Mouse (Mus musculus) stomach, postnatal 0 days (tissue): ENCODE measurements around the gene Slit3. TPM values are rescaled to one million over a fixed set of nuclear protein-coding genes. Genes with fewer than 3 reads are reported as not detected.

Experiments
- ATAC-seq: fragments of 200-750 bp; cut with Nextera tagmentation; 2 replicates; pipeline ENCODE4 v1.8.0; 2017; ENCODE audit not compliant: low FRiP score, low TSS enrichment
- DNase-seq: peaks from one replicate; pipeline ENCODE4 v3.0.0-alpha.2; 2016; ENCODE audit warnings: low spot score
- H3K27ac ChIP-seq: fragments of 300-500 bp; sonication (generic); replicated peaks from 2 replicates; pipeline ENCODE4 v1.5.1; 2014; ENCODE audit warnings: mild to moderate bottlenecking, control low read depth
- H3K27me3 ChIP-seq: fragments of 300-500 bp; sonication (generic); 2 replicates; pipeline ENCODE4 v1.6.1; 2014; ENCODE audit warnings: low read length; ENCODE audit not compliant: control insufficient read depth, insufficient read depth
- H3K36me3 ChIP-seq: fragments of 300-500 bp; sonication (generic); 2 replicates; pipeline ENCODE4 v1.6.1; 2014; ENCODE audit warnings: low read length, mixed read lengths; ENCODE audit not compliant: control insufficient read depth, insufficient read depth
- H3K4me1 ChIP-seq: fragments of 300-500 bp; sonication (generic); replicated peaks from 2 replicates; pipeline ENCODE4 v1.6.1; 2014; ENCODE audit warnings: antibody characterized with exemption; ENCODE audit not compliant: control insufficient read depth, insufficient read depth
- H3K4me2 ChIP-seq: fragments of 300-500 bp; sonication (generic); replicated peaks from 2 replicates; pipeline ENCODE4 v1.6.1; 2014; ENCODE audit warnings: low read depth, mild to moderate bottlenecking, control low read depth, moderate library complexity
- H3K4me3 ChIP-seq: fragments of 300-500 bp; sonication (generic); 2 replicates; pipeline ENCODE4 v1.5.1; 2014; ENCODE audit warnings: low read depth, low read length, control low read depth
- H3K9ac ChIP-seq: fragments of 300-500 bp; sonication (generic); 2 replicates; pipeline ENCODE4 v1.6.1; 2014; ENCODE audit warnings: mild to moderate bottlenecking, low read length, control low read depth, mixed read lengths
- H3K9me3 ChIP-seq: fragments of 300-500 bp; sonication (generic); 2 replicates; pipeline ENCODE4 v1.6.1; 2016; ENCODE audit warnings: low read length; ENCODE audit not compliant: control insufficient read depth
- CTCF ChIP-seq: IDR thresholded peaks from 2 replicates; pipeline ENCODE4 v1.5.1; 2016; ENCODE audit warnings: antibody characterized with exemption, low read depth, mild to moderate bottlenecking, moderate library complexity
- EP300 ChIP-seq: optimal IDR thresholded peaks from 2 replicates; pipeline ENCODE3; 2016; ENCODE audit warnings: antibody characterized with exemption
- WGBS: fragments of 180-500 bp; shearing (Covaris S2); extraction: QIAGEN DNeasy Blood & Tissue Kit; methylation state at CpG from one replicate; pipeline ENCODE4 v1.1.7; 2014; 5-methylcytosine and 5-hydroxymethylcytosine counted together
- polyA plus RNA-seq: library from polyadenylated mRNA; unstranded; fragments of >200 nt; fragmentation: Nextera tagmentation; extraction: Ambion mirVana; gene quantifications from 2 replicates; pipeline ENCODE4 v1.2.1, GENCODE M21; 2015

Slit3 gene
- polyA plus RNA-seq, 1 experiment from 2014 or later = 8.1 TPM

- Histone ChIP-seq H3K4me2 (no peak overlapping the region), H3K27ac (no peak overlapping the region), H3K9me3 (no peaks in the 10 kb centered on the region), H3K9ac (no peak overlapping the region; the same call in 1 of the 2 replicates), H3K4me1 (no peaks in the 10 kb centered on the region), H3K4me3 (no peak overlapping the region), H3K27me3 (no peaks in the 10 kb centered on the region), H3K36me3 (no peaks in the 10 kb centered on the region)
- ATAC-seq (no peak), DNase-seq (no peak)
- WGBS = 78% methylated on average over 5 of the region's 5 CpGs
- TF ChIP-seq EP300 (no peak), CTCF (no peak)
These were observed 559.0 kb downstream of the Slit3 start for GRCm38 (mm10) chr11:35679976-35680375.

- Histone ChIP-seq H3K27ac (no peak overlapping the region), H3K9ac (no peak overlapping the region), H3K27me3 (no peaks in the 10 kb centered on the region), H3K9me3 (no peaks in the 10 kb centered on the region), H3K4me3 (no peak overlapping the region), H3K36me3 (no peaks in the 10 kb centered on the region), H3K4me2 (no peak overlapping the region), H3K4me1 (no peaks in the 10 kb centered on the region)
- ATAC-seq (no peak), DNase-seq (no peak)
- no peak for TF ChIP-seq CTCF
- TF ChIP-seq EP300 = no peak
- WGBS = 74% methylated on average over 6 of the region's 6 CpGs
These were observed 566.3 kb downstream of the Slit3 start for GRCm38 (mm10) chr11:35687316-35687715.

- no peaks in the 10 kb centered on the region for H3K27me3 ChIP-seq
- TF ChIP-seq EP300 (no peak), CTCF (peak; percentile 11; the same call in 1 of the 2 replicates)
- DNase-seq = no peak
- H3K27ac ChIP-seq = no peak overlapping the region
- no peaks in the 10 kb centered on the region for H3K4me1 ChIP-seq
- H3K4me3 ChIP-seq = no peak overlapping the region
- H3K4me2 ChIP-seq = no peak overlapping the region
- ATAC-seq = no peak
- no peak overlapping the region for H3K9ac ChIP-seq
- H3K9me3 ChIP-seq = no peaks in the 10 kb centered on the region
- WGBS = 58% methylated on average over 7 of the region's 7 CpGs
- H3K36me3 ChIP-seq = no peaks in the 10 kb centered on the region
These were observed 569.7 kb downstream of the Slit3 start for GRCm38 (mm10) chr11:35690515-35691281.

GRCm38 (mm10) chr11:35693136-35693535 lies 572.1 kb downstream of the Slit3 start:
- Histone ChIP-seq H3K27ac (no peak overlapping the region), H3K9ac (no peak overlapping the region), H3K36me3 (no peaks in the 10 kb centered on the region), H3K27me3 (no peaks in the 10 kb centered on the region), H3K4me2 (no peak overlapping the region), H3K4me1 (no peaks in the 10 kb centered on the region), H3K9me3 (no peaks in the 10 kb centered on the region), H3K4me3 (no peak overlapping the region)
- ATAC-seq (0 out of 2 replicates have a peak, but pooled peaks have one; percentile 24), DNase-seq (peak; percentile 77)
- 22% methylated on average over 5 of the region's 5 CpGs for WGBS
- no peak for TF ChIP-seq EP300
- peak; percentile 92 for TF ChIP-seq CTCF

GRCm38 (mm10) chr11:35693625-35694024 lies 572.6 kb downstream of the Slit3 start:
- TF ChIP-seq EP300 (no peak), CTCF (no peak)
- no peak overlapping the region for H3K4me3 ChIP-seq
- H3K36me3 ChIP-seq = no peaks in the 10 kb centered on the region
- peak; percentile 38; the same call in 1 of the 2 replicates for ATAC-seq
- WGBS = 73% methylated on average over 7 of the region's 7 CpGs
- H3K27me3 ChIP-seq = no peaks in the 10 kb centered on the region
- no peaks in the 10 kb centered on the region for H3K9me3 ChIP-seq
- no peak overlapping the region for H3K9ac ChIP-seq
- H3K4me2 ChIP-seq = no peak overlapping the region
- no peak for DNase-seq
- no peaks in the 10 kb centered on the region for H3K4me1 ChIP-seq
- H3K27ac ChIP-seq = no peak overlapping the region

GRCm38 (mm10) chr11:35697476-35697875 lies 576.5 kb downstream of the Slit3 start:
- H3K9me3 ChIP-seq = no peaks in the 10 kb centered on the region
- H3K27me3 ChIP-seq = no peaks in the 10 kb centered on the region
- H3K9ac ChIP-seq = no peak overlapping the region
- TF ChIP-seq EP300 = no peak
- TF ChIP-seq CTCF = no peak
- ATAC-seq = no peak
- no peak overlapping the region for H3K4me3 ChIP-seq
- no peaks in the 10 kb centered on the region for H3K36me3 ChIP-seq
- no peaks in the 10 kb centered on the region for H3K4me1 ChIP-seq
- H3K27ac ChIP-seq = no peak overlapping the region
- no peak overlapping the region for H3K4me2 ChIP-seq
- WGBS = 87% methylated on average over 7 of the region's 7 CpGs
- DNase-seq = no peak
